Mouse (Mus musculus) MEL (cell line): ENCODE results near the gene Pla2g2c. TPM values are rescaled to one million over a fixed set of nuclear protein-coding genes. Genes with fewer than 3 reads are reported as not detected.

ENCODE experiments used
- DNase-seq: peaks from one replicate; pipeline ENCODE4 v3.0.0; 2011; ENCODE audit warnings: low read depth, low spot score
- H3K27ac ChIP-seq: 2 replicates; pipeline ENCODE4 v1.5.1; 2012; ENCODE audit warnings: low read depth, mild to moderate bottlenecking, control low read depth, low read length, moderate library complexity; ENCODE audit not compliant: control insufficient read depth
- H3K27me3 ChIP-seq, 2 experiments: fragments of 150-350 bp in 1 of 2; sonication (generic) in 1 of 2; 2 replicates each; pipeline ENCODE4 v1.6.1; 2012; ENCODE audit warnings: low read length in 2 of 2, mild to moderate bottlenecking in 2 of 2, improper control_type of control experiment in 1 of 2, moderate library complexity in 1 of 2; ENCODE audit not compliant: insufficient read depth in 2 of 2, control insufficient read depth in 1 of 2
- H3K36me3 ChIP-seq, 2 experiments: 2 replicates each; pipeline ENCODE4 v1.6.1; 2012 to 2014; ENCODE audit warnings: low read length in 2 of 2, improper control_type of control experiment in 1 of 2, inconsistent platforms in 1 of 2, mild to moderate bottlenecking in 1 of 2; ENCODE audit not compliant: insufficient read depth in 2 of 2, control insufficient read depth in 1 of 2
- H3K4me1 ChIP-seq, 2 experiments: fragments of 150-350 bp in 1 of 2; sonication (generic) in 1 of 2; 2 replicates each; pipeline ENCODE4 v1.6.1; 2012; ENCODE audit warnings: low read length in 2 of 2, improper control_type of control experiment in 1 of 2, mild to moderate bottlenecking in 1 of 2; ENCODE audit not compliant: insufficient read depth in 2 of 2, control insufficient read depth in 1 of 2
- H3K4me3 ChIP-seq, 2 experiments: fragments of 150-350 bp in 1 of 2; sonication (generic) in 1 of 2; 2 replicates each; pipeline ENCODE4 v1.5.1; 2012; ENCODE audit warnings: low read depth in 2 of 2, low read length in 2 of 2, mild to moderate bottlenecking in 2 of 2, moderate library complexity in 2 of 2, control low read depth in 1 of 2, improper control_type of control experiment in 1 of 2; ENCODE audit not compliant: control insufficient read depth in 1 of 2, insufficient read depth in 1 of 2
- H3K79me2 ChIP-seq: 2 replicates; pipeline ENCODE4 v1.6.1; 2012; ENCODE audit warnings: mild to moderate bottlenecking, low read length, moderate library complexity; ENCODE audit not compliant: control insufficient read depth, poor library complexity, insufficient read depth
- H3K9ac ChIP-seq: 2 replicates; pipeline ENCODE4 v1.6.1; 2012; ENCODE audit warnings: low read depth, mild to moderate bottlenecking, control low read depth, low read length, moderate library complexity; ENCODE audit not compliant: control insufficient read depth, poor library complexity, severe bottlenecking
- H3K9me3 ChIP-seq: fragments of 150-350 bp; sonication (generic); replicated peaks from 2 replicates; pipeline ENCODE4 v1.6.1; 2012; ENCODE audit warnings: mild to moderate bottlenecking, low read length, improper control_type of control experiment, moderate library complexity; ENCODE audit not compliant: insufficient read depth
- CHD2 ChIP-seq: IDR thresholded peaks from 2 replicates; pipeline ENCODE4 v1.6.1; 2011; ENCODE audit warnings: low read length, improper control_type of control experiment
- CTCF ChIP-seq, 3 experiments: IDR thresholded peaks in 2 of 3; conservative IDR thresholded peaks in 1 of 3; 2 replicates each; pipeline ENCODE4 v1.5.1; 2011 to 2012; ENCODE audit warnings: low read length in 3 of 3, low read depth in 2 of 3, mild to moderate bottlenecking in 2 of 3, improper control_type of control experiment in 1 of 3, inconsistent platforms in 1 of 3, mixed read lengths in 1 of 3, moderate library complexity in 1 of 3; ENCODE audit not compliant: control insufficient read depth in 1 of 3, insufficient read depth in 1 of 3, poor library complexity in 1 of 3, severe bottlenecking in 1 of 3
- E2F4 ChIP-seq: IDR thresholded peaks from 2 replicates; pipeline ENCODE4 v1.6.1; 2011; ENCODE audit warnings: low read depth, low read length, improper control_type of control experiment, borderline replicate concordance
- ELF1 ChIP-seq: IDR thresholded peaks from 2 replicates; pipeline ENCODE4 v1.6.1; 2014; ENCODE audit warnings: low read depth, mild to moderate bottlenecking, inconsistent platforms, low read length, improper control_type of control experiment, moderate library complexity
- EP300 ChIP-seq, 2 experiments: IDR thresholded peaks; 2 replicates each; pipeline ENCODE4 v1.6.1; 2011; ENCODE audit warnings: improper control_type of control experiment in 2 of 2, low read length in 2 of 2, low read depth in 1 of 2, mild to moderate bottlenecking in 1 of 2
- GABPA ChIP-seq: IDR thresholded peaks from 2 replicates; pipeline ENCODE4 v1.6.1; 2012; ENCODE audit warnings: low read depth, mild to moderate bottlenecking, inconsistent platforms, low read length, improper control_type of control experiment, moderate library complexity
- GATA1 ChIP-seq: IDR thresholded peaks from 2 replicates; pipeline ENCODE4 v1.6.1; 2011; ENCODE audit warnings: low read depth, low read length, improper control_type of control experiment
- HCFC1 ChIP-seq: IDR thresholded peaks from 2 replicates; pipeline ENCODE4 v1.6.1; 2012; ENCODE audit warnings: low read depth, mild to moderate bottlenecking, inconsistent platforms, low read length, improper control_type of control experiment, moderate library complexity
- MAFK ChIP-seq: IDR thresholded peaks from 2 replicates; pipeline ENCODE4 v1.6.1; 2011; ENCODE audit warnings: low read depth, mild to moderate bottlenecking, low read length, improper control_type of control experiment, borderline replicate concordance
- MAX ChIP-seq: IDR thresholded peaks from 2 replicates; pipeline ENCODE4 v1.6.1; 2011; ENCODE audit warnings: low read length, improper control_type of control experiment
- MAZ ChIP-seq: IDR thresholded peaks from 2 replicates; pipeline ENCODE4 v1.6.1; 2012; ENCODE audit warnings: low read depth, mild to moderate bottlenecking, inconsistent platforms, low read length, improper control_type of control experiment
- NRF1 ChIP-seq: IDR thresholded peaks from 2 replicates; pipeline ENCODE4 v1.6.1; 2014; ENCODE audit warnings: low read depth, mild to moderate bottlenecking, inconsistent platforms, low read length, improper control_type of control experiment, moderate library complexity; ENCODE audit not compliant: poor library complexity, insufficient read depth, severe bottlenecking
- SIN3A ChIP-seq: IDR thresholded peaks from 2 replicates; pipeline ENCODE4 v1.6.1; 2012; ENCODE audit warnings: low read length, improper control_type of control experiment, inconsistent platforms
- TBP ChIP-seq: IDR thresholded peaks from 2 replicates; pipeline ENCODE4 v1.8.0; 2011; ENCODE audit warnings: low read depth, low read length, improper control_type of control experiment
- TCF12 ChIP-seq: IDR thresholded peaks from 2 replicates; pipeline ENCODE4 v1.6.1; 2014; ENCODE audit warnings: low read depth, mild to moderate bottlenecking, inconsistent platforms, low read length, improper control_type of control experiment, moderate library complexity
- UBTF ChIP-seq: IDR thresholded peaks from 2 replicates; pipeline ENCODE4 v1.6.1; 2012; ENCODE audit warnings: low read depth, mild to moderate bottlenecking, inconsistent platforms, low read length, improper control_type of control experiment, moderate library complexity, borderline replicate concordance; ENCODE audit not compliant: insufficient read depth
- ZC3H11A ChIP-seq: IDR thresholded peaks from 2 replicates; pipeline ENCODE4 v1.6.1; 2012; ENCODE audit warnings: low read depth, mild to moderate bottlenecking, inconsistent platforms, low read length, improper control_type of control experiment
- ZKSCAN1 ChIP-seq: IDR thresholded peaks from 2 replicates; pipeline ENCODE4 v1.6.1; 2012; ENCODE audit warnings: low read depth, mild to moderate bottlenecking, inconsistent platforms, low read length, improper control_type of control experiment, moderate library complexity
- polyA plus RNA-seq, 2 experiments: library from polyadenylated mRNA; stranded (reverse) in 1 of 2; unstranded in 1 of 2; fragments of >175 nt in 1 of 2; fragments of >200 nt in 1 of 2; gene quantifications; 2 replicates each; pipeline versions ENCODE4 v1.2.1 to v1.2.4; 2012; ENCODE audit warnings: low replicate concordance in 2 of 2, low read depth in 1 of 2; ENCODE audit not compliant: insufficient read length in 2 of 2, insufficient read depth in 1 of 2, missing spikeins in 1 of 2
- total RNA-seq: library from RNA; depleted of rRNA; stranded (reverse); fragments of 300-350 nt; gene quantifications from 2 replicates; pipeline ENCODE4 v1.2.3, GENCODE M21; 2012

The Pla2g2c gene
- total and polyA plus RNA-seq, 3 experiments = not detected

- Histone ChIP-seq H3K79me2 (no peaks in the 10 kb centered on the region), H3K27me3 (no peaks in the 10 kb centered on the region), H3K9ac (no peak overlapping the region), H3K36me3 (no peaks in the 10 kb centered on the region), H3K4me1 (no peaks in the 10 kb centered on the region), H3K27ac (no peak overlapping the region), H3K4me3 (no peak overlapping the region), H3K9me3 (no peaks in the 10 kb centered on the region)
- no peak for DNase-seq
- TF ChIP-seq TBP = no peak
- no peak for TF ChIP-seq MAFK
- TF ChIP-seq E2F4 = no peak
- no peak for TF ChIP-seq CHD2
- no peak for TF ChIP-seq EP300 (IDR thresholded peaks at IDR 0.05; ENCODE audit: low read depth in 1 of 2, low read length in 2 of 2)
- TF ChIP-seq UBTF = no peak
- no peak for TF ChIP-seq CTCF (IDR thresholded peaks at IDR 0.05 in 2 of 3, conservative IDR thresholded peaks at IDR 0.05 in 1 of 3; ENCODE audit: control insufficient read depth in 1 of 3, insufficient read depth in 1 of 3, low read depth in 2 of 3, low read length in 3 of 3, poor library complexity in 1 of 3, severe bottlenecking in 1 of 3)
- TF ChIP-seq ELF1 = no peak
- TF ChIP-seq MAZ = no peak
- no peak for TF ChIP-seq GABPA
- TF ChIP-seq NRF1 = no peak
- no peak for TF ChIP-seq TCF12
- no peak for TF ChIP-seq ZKSCAN1
- TF ChIP-seq SIN3A = no peak
Observed at GRCm38 (mm10) chr4:138788381-138788780, 63.8 kb downstream of the Pla2g2c start.

- H3K9me3 ChIP-seq = no peaks in the 10 kb centered on the region
- TF ChIP-seq GATA1 (no peak), SIN3A (no peak), ZC3H11A (no peak), MAX (no peak), HCFC1 (no peak), UBTF (no peak)
- TF ChIP-seq, all 39 proteins: peak for 0
- DNase-seq = no peak
- Histone ChIP-seq H3K27me3 (no peaks in the 10 kb centered on the region), H3K36me3 (no peaks in the 10 kb centered on the region), H3K4me1 (no peaks in the 10 kb centered on the region), H3K27ac (no peak overlapping the region), H3K79me2 (no peaks in the 10 kb centered on the region), H3K9ac (no peak overlapping the region), H3K4me3 (no peak overlapping the region)
Observed at GRCm38 (mm10) chr4:138791452-138791851, 66.9 kb downstream of the Pla2g2c start.
